Mouse (Mus musculus) right cerebral cortex, postnatal 4 days (tissue): ENCODE measurements at regions not wholly inside any gene's neighbourhood (a gene's known extent, or its start where the extent isn't known, plus 50 kb on each side); places are given as distances from the start of the nearest gene placed in this dataset.

Experiments
- DNase-seq: peaks from one replicate; pipeline ENCODE4 v3.0.0-alpha.2; 2022

DNA sequence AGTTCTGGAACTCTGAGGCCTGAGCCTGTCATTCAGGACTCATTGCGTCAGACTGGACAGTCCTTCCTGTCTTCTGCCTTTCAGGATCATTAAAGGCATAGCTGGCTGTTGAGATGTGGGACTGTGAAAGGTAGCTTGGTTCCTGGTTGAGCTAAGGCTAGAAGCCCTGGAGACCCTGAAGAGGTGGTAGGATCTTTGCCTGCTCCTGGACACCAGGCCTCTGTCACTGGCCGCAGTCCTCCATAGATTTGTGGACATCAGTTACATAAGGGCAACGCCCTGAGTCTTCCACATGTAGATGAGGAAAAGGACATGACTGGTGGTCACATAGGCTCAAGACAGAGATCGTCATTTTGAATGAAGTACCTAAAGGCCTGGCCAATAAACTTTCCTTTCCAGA lies 127.9 kb downstream of the Opa1 start:
- DNase-seq, result no peak

DNA sequence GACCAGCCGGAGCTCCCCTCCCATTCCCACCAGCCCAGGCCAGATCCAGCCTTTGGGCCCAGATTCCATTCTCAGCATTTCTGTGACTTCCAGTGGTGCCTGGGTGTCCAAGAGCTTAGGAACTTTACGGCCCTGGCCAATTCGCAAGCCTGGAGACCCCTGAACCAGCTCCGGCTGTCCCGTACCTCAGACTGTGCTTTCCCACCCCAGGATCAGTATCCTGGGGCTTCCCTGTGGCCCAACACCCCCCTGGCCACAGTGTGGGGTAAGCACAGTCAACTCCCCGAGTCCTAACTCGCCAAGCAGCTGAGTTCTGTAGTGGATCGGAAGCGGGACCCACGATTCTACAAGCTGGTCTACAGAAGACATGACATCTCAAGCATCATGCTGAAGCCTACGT lies 128.5 kb downstream of the Opa1 start:
- DNase-seq, result no peak

DNA sequence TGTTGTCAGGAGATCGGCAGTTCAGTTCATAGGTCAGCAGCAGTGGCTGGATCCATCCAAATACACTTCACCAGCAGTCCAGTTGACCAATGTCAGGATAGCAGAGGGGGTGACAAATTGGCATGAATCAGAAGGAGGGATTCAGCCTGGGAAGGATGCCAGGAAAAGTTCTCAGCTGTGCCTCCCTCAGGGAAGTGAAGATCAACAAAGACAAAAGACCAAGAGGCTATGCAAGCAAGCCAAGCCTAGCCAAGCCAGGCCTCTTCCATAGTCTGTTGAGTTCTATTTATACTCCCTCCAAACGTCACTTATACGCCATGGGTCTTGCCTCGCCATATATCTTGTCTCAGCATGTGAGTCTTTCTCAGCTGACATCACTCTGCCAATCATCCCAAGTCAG lies 129.9 kb downstream of the Opa1 start:
- no peak for DNase-seq

DNA sequence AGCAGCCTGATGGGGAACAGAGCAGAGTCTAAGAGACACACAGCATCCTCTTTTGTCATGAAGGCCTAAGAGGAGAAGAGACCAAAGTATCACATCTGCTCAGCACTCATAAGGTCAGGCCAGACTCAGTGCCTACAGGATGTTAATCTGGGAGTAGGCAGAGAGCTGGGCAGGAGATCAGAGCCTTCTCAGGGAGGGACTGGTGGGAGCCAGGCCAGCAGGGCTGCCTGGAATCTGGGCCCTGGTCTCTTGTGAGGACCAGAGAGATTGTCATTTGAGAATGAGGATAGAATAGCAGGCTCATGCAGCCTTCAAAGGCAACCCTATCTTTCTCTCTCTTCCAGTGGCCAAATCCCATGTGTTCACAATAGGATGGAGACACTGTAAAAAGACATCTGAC lies 132.3 kb downstream of the Opa1 start:
- no peak for DNase-seq

DNA sequence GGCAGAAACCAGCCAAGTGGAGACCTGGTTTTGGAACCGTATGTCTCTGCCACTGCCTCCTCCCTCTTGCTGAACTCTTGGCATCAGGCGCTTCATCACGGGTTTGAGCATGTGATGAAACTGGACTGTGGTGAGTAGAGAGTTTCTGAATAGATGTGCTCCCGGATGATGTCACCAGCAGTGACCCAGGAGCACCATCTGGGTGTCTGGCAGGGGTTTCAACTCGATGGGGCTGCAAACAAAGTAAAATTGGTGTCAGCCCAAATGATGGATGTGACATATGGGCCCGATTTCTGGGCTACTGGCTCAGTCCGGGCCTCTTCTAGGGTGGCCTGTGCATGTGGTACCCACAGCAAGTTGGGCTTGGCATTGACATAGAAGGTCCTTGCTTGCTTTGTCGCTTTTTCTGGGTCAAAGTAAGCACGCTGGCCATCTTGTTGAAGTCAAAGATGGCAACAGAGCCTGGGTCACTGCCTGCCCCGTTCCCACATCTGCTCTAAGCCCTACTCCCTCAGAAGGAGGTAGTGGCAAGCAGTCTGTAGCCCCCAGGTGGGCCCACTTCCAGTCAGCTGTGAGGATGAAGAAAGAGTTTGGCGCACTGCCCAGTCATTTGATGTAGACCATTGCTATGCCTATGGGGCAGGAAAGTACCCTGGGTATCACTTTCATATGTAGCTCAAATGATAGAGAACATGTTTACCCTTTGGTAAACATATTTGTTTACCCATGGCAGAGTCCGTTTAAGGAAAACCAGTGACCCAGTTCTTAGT lies 133.0 kb downstream of the Opa1 start:
- no peak for DNase-seq

DNA sequence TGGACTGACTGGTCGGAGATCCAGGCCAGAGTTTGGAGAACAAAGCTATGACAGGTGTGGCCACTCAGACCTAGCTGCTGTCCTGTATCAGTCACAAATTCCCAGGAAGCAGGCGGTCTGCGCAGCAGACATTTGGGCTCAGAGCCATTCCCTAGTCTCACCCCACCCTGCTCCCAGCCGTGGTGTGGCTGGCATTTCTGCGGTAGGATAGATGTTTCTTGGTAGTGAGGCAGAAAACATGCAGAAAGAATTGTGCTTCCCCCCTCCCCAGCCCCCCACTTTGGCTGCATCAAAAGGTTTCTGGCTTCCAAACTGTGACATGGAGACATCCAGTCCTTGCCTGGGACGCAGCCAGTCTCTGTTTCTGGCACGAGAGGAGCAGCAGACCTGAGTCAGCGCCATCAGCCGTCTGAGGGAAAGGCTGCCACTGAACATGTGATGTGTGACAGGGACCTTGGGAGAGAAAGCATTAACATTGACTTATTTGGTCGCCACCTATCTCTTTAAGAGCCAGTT lies 135.5 kb downstream of the Opa1 start:
- peak; percentile 55 for DNase-seq

DNA sequence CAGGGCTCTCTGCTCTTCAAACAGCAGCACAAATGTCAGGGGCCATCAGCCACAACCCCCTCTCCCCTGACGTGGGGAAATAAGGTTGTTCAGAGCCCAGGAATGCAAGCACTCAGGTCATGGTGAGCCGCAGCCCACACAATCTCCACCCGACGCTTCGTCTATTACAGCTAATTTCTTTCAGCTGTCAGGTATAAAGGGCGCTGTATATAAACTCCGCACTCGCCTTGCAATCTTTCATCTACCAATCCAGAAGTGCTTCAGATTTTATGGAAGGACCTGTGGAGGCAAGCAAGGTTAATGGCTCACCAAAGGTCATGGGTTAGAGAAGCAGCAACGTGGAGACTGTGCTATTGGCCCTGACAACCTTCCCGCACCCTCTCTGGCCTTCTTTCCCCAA lies 139.8 kb downstream of the Opa1 start:
- no peak for DNase-seq

DNA sequence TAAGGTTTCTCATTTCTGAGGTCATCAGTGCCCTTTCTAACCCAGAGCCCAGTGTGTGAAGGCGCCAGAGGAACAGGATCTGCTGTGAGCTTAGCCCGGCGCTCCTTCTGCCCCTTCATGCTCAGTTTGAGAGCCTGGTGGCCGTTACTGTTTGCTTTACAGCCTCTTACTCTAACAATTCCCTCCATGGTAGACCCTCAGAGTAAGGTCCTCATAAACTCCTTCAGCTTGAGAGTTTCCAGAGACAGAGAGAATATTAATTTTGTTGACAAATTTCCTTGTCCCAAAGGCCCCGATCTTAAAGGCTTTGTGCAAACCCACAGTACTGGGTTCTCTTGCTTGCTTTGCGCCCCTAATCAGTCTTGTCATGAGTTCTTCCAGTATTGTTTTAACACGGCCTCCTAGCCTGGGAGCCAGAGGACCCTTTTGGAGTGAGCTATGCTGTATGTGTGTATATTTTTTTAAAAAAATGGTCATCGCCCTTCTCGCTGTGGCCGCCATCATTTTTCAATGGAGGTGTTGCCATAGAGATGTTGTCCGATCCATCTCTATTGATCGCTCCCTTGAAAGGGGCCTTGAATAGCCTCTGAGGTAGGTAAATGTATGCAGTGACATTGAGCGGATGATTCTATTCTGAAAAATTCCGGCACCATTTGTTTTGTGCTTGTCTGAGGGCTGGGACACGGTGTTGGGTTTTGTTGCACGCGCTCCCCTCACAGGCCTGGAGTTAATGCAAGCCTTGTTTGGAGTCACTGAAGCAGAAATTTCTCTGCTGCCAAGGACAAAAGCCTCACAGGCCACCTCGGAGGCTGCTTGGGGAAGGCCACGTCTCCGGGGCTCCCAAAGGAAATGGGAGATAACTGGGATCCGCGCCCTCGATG lies 140.7 kb downstream of the Opa1 start:
- DNase-seq, result no peak

DNA sequence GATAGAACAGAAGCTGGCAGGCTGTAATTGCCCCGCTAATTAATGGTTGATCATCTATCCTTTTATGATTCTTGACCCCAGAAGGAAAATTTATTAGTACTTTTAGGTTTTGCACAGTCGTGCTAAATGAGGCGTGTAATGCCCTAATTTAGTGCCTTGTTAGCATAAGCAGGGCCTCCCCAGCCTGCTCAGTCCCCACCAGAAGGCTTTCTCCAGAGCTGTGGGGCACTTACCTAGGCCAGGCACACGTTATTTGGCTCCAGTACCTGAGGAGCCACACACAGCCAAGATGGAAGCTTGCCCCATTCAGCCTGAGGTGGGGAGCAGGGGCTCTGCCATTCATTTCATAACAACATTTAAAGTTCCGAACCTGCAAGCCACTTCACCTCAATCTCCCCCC lies 146.0 kb downstream of the Opa1 start:
- DNase-seq, result no peak

DNA sequence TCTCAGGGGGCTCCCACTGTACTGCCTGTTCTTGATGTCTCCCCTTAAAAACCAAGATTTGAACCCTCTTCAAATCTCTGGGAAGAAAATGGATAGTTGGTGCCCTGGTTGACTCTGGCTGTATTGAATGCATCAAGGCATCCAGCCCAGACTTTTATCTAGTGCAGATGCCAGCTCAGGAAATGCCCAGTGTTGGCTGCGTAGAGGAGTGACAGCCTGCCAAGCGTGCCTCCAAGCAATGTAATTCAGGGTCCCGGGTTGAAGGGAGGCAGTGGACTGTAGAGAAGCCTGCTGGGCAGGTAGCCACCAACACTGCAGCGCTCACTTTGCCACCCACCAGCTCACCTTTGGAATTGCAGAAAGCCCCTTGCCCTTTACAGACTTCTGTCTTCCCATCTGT lies 146.4 kb downstream of the Opa1 start:
- DNase-seq, result no peak

DNA sequence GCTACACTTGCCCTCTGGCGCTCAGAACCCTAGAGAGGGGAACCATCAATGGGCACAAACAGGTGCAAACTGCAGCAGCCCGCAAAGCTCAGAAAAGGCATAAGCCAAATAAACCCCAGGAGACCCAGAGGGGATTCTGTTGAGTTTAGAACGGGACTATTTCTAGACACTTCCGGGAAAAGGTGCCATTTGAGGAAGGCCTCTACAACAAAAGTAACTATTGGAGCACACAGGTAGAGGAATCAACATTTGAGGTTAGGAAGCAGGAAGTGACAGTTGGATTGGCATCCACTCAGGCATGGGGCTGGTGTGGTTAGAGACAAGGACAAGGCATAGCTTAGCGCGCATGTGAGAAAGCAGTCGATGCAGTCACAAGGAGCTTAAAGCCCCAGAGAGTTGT lies 148.3 kb downstream of the Opa1 start:
- no peak for DNase-seq

DNA sequence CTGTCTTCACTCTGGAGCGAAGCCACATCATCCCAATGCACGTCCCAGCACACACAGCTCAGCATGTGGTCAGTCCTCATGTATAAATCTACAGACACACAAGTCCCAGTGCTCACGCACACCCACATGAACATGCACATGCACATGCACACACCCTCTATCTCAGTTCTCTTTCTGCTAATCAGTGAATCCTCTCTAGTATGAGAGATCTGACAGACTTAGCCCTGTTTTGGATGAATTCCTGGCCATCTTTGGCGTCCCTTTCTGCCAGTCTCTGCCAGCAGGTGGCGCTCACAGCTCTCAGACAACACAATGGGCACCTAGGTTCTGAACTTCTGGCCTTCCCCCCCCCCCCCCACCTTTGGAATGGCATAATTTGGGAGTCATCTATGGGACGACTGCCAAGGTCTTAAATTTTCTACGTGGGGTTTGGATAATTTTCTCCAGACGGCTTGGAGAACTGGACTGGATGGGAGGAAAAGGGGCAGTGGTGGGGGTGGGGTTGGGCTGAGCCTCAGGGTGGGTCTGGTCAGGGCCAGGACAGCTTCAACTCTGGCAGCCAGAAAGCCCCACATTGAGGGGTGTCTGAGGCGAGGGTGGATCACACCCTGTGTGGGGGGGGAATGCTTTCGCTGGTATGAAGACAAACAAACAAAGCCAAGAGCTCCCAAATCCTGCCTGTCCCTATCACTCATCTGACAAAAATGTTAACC lies 149.8 kb downstream of the Opa1 start:
- DNase-seq, result peak; percentile 92

DNA sequence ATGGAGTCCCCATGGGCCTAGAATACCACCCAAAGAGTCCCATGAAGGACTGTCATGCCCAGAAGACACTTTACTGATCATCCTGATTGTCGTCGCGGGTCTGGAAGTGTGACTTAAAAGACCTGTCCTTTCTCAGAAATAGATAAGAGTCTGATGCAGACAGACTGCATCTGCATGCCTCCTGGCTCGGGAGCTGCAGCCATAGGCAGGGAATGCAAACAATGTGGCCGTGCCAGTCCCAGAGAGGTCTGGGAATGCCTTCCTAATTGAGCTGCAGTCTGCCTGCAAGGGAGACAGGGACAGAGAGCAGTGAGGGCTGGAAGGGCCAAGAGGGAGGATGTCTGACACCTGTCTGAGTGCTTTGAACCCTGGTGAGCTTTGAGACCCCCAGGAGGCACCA lies 150.9 kb downstream of the Opa1 start:
- no peak for DNase-seq

DNA sequence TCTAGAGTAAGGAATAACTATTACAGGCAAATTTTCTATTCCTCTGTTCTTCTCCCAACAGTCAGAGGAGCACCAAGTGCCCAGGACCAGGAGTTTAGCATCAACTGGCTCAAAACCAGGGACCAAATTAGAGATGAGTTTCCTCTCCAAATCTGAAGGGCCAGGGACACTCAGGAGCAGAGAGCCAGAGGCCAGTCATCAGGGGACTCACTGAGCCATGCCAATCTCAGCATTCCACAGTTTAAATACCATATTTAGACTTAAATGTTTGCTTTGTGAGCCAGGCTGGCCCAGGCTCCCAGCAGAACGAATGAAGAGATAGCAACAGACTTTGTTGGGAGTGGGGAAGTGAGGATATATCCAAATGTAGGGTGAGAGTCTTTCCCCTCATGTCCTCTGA lies 153.8 kb downstream of the Opa1 start:
- no peak for DNase-seq

DNA sequence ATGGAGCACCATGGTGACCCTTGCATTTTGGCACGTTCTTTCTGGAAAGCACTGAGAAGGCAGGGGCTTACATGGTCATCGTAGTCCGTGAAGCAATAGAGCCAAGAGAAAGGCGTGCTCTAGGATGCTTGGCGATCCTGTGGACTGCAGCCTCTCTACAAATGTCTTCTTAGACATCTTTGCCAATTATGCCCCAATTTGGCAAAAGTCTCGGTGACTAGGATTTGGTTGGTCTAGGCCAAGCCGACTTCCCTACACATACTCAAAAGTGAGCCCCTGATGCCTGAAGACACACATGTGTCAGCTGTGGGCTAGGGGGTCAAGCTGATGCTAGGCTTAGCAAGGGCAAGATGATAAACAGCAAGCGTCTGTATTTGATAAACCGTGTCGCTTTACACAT lies 154.7 kb downstream of the Opa1 start:
- DNase-seq, result no peak

DNA sequence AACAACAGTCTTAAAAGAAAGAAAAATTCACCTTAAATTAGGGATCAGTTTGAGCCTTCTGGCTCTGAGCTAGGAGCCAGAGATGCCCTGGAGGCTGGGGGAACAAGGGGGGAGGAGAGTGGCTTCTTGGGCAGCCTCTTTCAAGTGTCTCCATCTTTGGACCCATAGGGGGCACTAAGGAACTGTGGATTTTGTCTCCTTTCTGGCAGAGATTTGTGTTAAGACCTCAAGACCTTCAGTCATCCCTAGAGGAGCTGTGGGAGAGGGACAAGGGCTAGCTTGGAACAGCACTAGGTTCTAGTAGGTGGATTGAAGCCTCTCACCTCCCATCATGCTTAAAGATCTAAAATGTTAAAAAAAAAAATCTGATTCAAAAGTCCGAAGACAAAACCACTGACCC lies 155.2 kb downstream of the Opa1 start:
- no peak for DNase-seq

DNA sequence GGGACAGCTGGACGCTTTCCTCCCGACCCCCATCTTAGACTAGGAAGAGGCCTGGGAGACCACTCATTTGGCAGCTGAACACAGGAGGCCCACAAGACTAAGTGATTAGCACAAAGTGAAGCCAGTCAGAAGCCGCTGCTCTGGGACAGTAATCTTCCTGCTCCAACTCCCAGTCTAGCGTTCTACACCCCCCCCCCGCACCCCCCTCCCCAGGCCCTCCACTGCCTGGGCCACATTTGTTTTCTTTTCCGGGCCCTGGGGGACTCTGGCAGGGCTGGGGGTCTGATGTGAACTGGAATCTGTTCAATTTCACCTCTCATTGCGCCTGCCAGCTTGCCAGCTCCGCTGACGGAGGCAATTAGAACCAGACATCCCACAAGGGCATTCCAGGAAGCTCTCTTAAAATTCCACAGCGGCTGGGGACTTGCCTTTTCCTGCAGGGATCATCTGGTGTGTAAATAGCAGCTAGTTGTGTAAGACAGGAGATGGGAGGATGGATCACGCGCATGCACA lies 155.7 kb downstream of the Opa1 start:
- DNase-seq, result peak; percentile 22

DNA sequence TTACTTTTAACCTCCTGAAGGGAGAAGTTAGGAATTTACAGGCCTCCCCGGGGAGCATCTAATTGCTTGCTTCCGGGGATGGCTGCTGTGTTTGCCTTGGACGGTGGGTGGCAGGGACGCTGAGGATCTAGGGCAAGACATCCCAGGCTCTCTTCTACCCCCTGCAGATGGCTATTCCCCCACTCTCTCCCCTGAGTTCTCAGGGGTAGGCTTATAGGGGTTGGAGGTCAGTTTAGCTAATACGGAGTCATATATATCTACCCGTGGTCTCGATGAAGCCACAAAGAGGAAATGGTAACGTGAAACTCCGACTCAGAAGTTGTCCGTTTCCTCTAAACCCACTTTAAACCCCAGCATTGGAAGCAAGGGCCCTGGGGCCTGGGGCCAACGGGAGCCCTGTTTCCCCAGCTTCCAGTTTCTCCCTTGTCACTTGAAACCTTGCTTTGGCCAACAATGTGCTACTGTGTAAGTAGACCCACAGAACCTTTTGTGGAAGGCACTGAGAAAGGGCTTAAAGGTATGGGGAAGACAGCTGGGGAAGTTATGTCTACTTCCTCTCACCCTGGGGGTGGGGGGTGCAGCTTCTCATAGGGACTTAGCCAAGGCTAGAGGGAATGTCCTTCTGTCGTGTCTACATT lies 156.4 kb downstream of the Opa1 start:
- no peak for DNase-seq

DNA sequence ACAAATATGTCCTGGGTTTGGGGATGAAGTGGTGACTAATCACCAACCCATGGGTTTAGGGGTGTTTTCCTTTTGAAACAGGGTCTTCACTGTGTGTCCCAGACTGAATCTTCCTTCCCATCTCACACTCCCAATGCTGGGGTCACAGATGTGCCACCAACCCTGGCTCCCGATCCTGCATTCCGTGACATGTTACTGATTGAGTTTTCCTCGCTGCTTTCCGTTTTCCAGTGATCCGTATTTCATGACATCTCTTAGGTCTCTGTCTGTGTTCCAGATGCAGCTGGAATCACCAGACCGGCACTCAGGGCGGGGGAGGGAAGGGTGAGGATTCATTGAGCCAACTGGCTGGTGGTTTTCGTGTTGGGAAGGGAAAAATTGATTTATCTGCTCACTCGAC lies 157.1 kb downstream of the Opa1 start:
- no peak for DNase-seq

DNA sequence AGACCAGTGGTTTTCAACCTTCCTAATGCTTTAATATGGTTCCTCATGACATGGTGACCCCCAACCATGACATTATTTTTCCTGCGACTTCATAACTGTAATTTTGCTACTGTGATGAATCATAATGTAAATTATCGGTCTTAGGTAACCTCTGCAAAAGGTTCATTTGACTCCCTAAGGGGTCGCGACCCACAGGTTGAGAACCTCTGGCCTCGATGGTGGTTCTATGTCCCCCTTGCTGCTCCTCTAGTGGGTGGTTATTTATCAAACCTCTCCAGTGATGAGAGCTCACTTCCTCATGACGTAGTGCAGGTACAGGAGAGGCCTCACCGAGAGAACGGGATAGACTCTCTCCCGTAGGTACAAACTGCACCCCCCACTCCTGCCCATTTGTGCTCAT lies 158.9 kb downstream of the Opa1 start:
- no peak for DNase-seq

DNA sequence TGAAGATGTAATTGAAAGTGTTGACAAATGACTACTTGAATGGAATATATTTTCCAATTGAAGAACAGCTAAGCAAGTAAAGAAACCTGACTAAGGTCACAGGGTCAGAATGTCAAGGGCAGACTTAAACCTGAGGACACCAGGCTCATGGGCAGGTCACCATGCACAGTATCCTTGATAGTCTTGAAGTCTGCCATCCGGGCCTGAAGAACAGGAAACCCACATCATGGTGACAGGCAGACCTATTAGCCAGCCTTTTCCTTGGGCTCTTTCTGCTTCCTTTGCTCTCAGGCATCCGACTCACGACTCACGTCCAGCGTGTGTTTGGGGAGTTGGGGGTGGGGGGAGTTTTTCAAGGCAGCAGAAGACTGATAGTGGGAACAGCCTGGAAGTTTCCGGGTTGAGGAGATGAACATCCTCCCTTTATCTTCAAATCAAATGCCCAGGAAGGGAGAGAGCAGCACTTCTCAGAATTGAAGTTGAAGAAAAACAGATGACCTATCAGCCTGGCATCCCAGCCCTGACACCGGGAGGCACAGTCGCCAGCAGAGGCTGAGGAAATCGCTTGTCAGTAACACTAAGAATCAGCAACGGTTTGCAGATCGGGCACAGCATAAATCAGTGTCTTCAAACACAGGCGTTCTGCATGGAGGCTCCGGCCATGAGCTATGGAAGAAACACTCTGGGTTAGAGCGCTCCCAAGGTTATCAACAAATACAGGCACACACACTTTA lies 163.5 kb downstream of the Opa1 start:
- DNase-seq, result no peak

DNA sequence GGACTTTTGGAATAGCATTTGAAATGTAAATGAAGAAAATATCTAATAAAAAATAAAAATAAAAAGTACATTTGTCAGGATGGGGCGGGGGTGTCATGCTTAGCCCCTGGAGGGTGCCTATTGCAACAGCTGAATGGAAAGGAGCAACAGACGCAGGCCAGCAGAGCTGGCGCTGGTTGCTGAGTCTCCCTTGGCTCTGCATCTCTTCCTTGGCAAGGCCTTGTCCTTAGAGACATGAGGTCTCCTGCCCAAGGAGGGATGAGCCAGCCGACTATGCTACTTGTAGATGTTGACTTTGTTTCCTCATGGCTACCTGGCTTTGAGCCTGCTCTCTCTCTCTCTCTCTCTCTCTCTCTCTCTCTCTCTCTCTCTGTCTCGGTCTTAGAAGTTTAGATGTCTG lies 166.4 kb downstream of the Opa1 start:
- DNase-seq, result no peak
